Mouse (Mus musculus): ENCODE data around the gene Grin1.
A peak's percentile ranks its signal among the peaks of the same experiment; 100 is the strongest.

Grin1 gene

DNA sequence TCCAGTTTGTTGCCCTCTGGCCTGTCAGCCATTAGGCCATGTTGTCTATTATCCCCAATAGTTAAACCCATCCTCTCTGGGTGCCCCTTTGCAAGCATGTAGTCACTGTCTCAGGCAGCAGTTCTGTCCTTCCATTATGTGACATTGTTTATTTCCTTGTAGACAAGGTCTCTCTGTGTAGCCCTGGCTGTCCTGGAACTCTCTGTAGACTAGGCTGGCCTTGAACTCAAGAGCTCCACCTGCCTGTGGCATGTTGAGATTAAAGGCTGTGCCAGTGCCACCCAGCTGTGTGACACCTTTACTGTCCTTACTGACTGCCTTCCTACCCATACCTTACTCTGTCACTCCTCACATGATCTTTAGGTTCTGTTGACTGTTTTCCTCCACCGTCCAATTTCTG is 66.7 kb downstream of the Grin1 start:
- peak; percentile 48 to 74 for DNase-seq

DNA sequence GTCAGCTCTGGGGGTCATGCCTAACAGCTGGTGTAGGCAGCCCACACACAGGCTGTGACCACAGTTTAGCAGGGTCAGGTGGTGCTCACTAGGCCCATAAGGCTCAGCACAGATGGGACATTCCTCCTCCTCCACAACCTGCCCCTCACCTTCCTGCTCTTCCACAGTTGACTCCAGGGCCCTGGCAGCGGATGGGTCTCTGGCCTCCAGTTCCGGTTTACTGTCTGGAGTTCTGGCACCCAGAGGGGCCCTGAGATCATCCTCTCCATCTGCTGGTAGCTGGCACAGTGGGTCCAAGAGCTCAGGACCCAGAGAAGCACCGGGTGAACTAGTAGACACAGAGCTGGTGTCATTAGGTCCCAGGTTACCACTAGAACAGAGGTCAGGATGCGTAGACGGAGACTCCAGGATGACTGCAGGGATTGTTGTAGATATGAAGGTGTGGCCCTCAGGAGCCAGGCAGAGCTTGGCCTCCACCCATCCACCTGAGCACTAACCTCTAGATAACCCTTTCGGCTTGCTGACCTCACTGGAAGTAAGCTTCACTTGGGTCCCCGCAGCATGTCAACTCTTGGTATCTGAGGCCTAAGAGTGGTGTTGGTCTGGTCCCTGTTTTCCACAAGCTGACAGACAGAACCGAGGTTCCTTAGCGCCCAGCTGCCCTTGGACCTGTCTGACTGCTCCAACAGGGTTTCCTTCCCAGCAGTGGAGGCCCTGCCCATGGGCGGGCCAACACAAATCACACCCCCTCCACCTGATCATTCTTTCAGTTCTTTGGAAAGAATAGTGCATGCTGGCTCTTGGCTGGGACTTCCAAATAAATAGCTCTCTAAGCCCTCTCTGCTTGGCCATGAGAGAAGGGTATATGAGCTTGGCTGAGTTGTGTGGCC is 72.6 kb downstream of the Grin1 start, which contains the start of gene AL732309.1:
Gene AL732309.1, minus strand, starts transcription at position 681 of the 890 bp plus-strand sequence.
- DNase-seq = peak; percentile 56 to 65

DNA sequence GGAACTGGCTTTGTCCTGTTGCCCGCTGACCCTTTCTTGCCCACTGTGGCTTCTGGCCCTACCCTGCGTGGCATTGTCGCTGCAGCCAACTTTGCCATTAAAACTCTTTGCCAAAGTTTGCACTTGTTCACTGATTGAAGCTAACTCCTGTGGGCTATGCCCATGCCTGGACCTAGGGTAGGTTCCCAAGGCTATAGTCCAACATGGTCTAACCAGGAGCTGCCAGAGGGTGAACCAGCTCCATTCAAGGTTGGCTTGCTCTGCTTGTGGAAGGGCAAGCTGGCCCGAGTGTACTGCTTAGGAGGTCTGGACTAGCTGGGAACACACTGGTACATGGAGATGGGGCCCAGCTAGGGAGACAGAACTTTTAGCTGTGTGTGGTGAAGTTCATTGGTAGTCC is 74.8 kb downstream of the Grin1 start:
- DNase-seq = peak; percentile 44 to 48

DNA sequence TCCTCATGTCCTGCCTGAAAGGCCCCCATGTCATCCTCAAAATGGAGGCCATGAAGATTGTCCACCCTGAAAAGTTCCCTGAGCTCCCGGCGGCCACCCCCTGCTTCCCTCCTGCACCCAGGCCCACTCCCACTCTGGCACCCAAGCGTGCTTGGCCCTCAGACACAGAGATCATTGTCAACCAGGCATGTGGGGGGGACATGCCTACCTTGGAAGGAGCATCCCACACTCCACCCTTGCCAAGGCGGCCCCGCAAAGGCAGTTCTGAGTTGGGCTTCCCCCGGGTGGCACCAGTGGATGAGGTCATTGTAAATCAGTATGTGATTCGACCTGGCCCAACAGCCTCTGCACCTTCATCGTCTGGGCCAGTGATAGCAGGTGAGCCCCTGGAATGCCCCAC is 75.6 kb downstream of the Grin1 start:
- DNase-seq = no peak

DNA sequence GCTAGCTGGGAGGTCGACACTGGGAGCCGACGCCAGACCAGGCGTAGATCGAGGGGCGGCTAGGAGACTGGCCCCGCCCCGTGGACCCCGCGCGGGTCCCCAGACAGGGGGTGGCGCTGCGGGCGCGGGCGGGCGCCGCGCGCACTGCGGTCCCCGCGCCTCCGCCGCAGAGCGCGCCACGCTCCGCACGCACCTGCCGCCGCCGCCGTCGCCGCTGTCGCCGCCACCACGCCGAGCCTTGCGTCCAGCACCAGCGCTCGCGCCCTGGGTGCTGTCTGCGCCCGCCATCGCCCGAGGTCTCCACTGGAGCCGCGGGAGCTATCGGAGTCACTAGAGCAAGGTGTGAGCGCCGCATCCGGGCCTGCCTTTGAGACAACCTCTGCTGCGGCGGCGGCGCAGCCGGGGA is 76.9 kb downstream of the Grin1 start, which contains the start of the genes Rnf208 and Cysrt1:
Gene Rnf208, plus strand, starts transcription at position 155 of the 406 bp plus-strand sequence.
Gene Cysrt1, minus strand, starts transcription at position 352 of the 406 bp plus-strand sequence.
- peak in 1 of 2 experiments; percentile 50 for DNase-seq

DNA sequence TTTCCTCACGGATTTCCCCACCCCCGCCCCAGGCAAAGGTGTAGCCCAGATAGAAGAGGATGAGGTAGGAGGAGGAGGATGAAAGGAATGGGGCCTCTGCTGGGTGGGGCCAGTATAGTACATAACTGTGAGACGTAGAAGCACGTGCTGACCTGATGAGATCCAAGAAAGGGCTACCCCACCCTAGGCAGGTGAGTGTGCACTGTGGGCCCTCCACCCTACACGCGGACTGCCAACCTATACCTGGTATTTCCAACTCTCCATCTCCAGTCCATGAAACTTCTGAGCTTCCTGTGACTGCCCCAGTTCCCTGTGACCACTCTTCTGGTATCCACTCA is 77.6 kb downstream of the Grin1 start:
- no peak for DNase-seq

All from kidney, postnatal 36 days (tissue).